Mouse (Mus musculus): ENCODE measurements around the gene Zfp72. TPM values are rescaled to one million over a fixed set of nuclear protein-coding genes. Genes with fewer than 3 reads are reported as not detected.
A peak's percentile ranks its signal among the peaks of the same experiment; 100 is the strongest.

Zfp72 gene
- polyA plus RNA-seq, 1 experiment, result 0.48 TPM

DNA sequence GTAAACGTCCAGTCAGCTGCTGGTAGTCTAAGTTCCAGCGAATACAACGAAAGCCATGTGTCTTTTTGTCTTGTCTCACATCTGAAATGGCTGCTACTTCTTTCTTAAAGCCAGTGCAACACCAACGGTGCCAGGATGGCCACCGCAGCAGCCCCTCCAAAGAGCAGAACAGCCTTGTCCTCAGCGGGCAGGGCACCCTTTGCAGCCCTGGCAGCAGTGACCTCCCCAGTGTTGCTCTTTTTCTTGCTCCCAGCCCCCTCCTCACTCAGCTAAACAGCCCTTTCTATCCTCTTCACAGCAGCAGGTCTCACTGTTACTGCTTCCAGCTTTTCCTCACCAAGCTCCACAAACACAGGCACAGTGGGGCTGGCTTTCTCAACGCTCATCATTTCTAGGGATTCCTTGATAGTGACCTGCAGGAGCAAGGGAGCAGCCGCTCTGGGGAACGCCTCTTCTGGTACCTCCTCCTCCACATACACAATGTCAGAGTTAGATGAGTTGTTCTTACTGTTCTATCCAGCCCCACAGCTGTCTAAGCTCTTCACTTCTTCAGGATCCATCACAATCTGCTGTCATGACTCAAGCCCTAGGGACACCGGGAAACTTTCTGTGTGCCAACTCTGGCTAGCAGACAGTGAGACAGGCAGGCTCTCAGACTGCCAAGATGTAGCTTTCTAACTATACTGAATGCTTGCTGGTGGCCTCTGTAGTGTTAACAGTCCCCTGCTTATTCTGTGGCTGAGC is 8.9 kb downstream of the Zfp72 start:
- Histone ChIP-seq H3ac (ENCODE audit: control insufficient read depth, insufficient read length, low read depth) (peak overlapping the region; percentile 35), H3K4me3 (ENCODE audit: insufficient read depth, poor library complexity, severe bottlenecking) (no peak overlapping the region), H3K36me3 (ENCODE audit: control insufficient read depth, insufficient read depth) (no peaks in the 10 kb centered on the region), H3K79me3 (ENCODE audit: low read depth) (no peaks in the 10 kb centered on the region), H3K79me2 (ENCODE audit: control insufficient read depth, insufficient read depth) (no peaks in the 10 kb centered on the region), H3K27me3 (ENCODE audit: control insufficient read depth, insufficient read depth, insufficient read length) (no peaks in the 10 kb centered on the region)
- TF ChIP-seq MYOD1 (IDR thresholded peaks at IDR 0.05; ENCODE audit: control insufficient read depth, insufficient read length, low read depth), result peak; percentile 94
- TF ChIP-seq USF1 (IDR thresholded peaks at IDR 0.05; ENCODE audit: low read depth), result no peak

DNA sequence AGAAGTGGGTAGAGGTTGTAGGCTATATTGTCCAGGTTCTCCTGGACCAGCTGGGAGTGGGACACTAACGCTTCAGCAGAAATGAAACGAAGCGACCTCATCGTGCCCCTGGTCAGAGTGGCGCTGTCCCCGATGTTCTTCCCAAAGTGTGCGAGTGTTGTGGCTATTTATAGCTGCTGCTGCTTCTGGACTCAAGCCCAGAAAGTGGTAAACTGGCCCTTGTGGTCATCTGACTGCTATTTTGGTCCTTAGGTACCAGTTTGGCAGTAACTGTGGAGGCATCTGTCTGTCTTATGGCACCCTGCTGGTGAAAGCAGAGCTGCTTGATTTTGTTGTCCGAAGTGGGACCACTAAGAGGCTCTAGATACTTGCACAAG is 26.8 kb downstream of the Zfp72 start, which contains the start of gene Lrrc14b:
TSS of gene Lrrc14b (minus strand) at position 147 of the 377 bp plus-strand sequence.
- no peaks in the 10 kb centered on the region for H3K79me2 ChIP-seq (ENCODE audit: control insufficient read depth, insufficient read depth)
- no peak within 1 kb of the TSS for H3K4me3 ChIP-seq (ENCODE audit: insufficient read depth, poor library complexity, severe bottlenecking)
- H3K36me3 ChIP-seq (ENCODE audit: control insufficient read depth, insufficient read depth), result peaks cover 19% of the 10 kb centered on the region
- no peaks in the 10 kb centered on the region for H3K27me3 ChIP-seq (ENCODE audit: control insufficient read depth, insufficient read depth, insufficient read length)
- H3K79me3 ChIP-seq (ENCODE audit: low read depth), result no peaks in the 10 kb centered on the region
- TF ChIP-seq USF1 (IDR thresholded peaks at IDR 0.05; ENCODE audit: low read depth) (peak; percentile 24), MYOG (IDR thresholded peaks at IDR 0.05; ENCODE audit: control insufficient read depth, extremely low read depth, insufficient read length) (no peak)
- H3ac ChIP-seq (ENCODE audit: control insufficient read depth, insufficient read length, low read depth), result peak within 1 kb of the TSS; percentile 3

GRCm38 (mm10) chr13:74363176-74363858 is 27.3 kb downstream of the Zfp72 start:
- peak overlapping the region; percentile 3 for H3ac ChIP-seq (ENCODE audit: control insufficient read depth, insufficient read length, low read depth)
- H3K4me3 ChIP-seq (ENCODE audit: insufficient read depth, poor library complexity, severe bottlenecking), result no peak overlapping the region
- TF ChIP-seq USF1 (IDR thresholded peaks at IDR 0.05; ENCODE audit: low read depth) (no peak), MAX (IDR thresholded peaks at IDR 0.05) (peak; percentile 4)
- no peaks in the 10 kb centered on the region for H3K27me3 ChIP-seq (ENCODE audit: control insufficient read depth, insufficient read depth, insufficient read length)
- H3K36me3 ChIP-seq (ENCODE audit: control insufficient read depth, insufficient read depth), result peaks cover 23% of the 10 kb centered on the region
- H3K79me3 ChIP-seq (ENCODE audit: low read depth), result peaks cover under 1% of the 10 kb centered on the region
- no peaks in the 10 kb centered on the region for H3K79me2 ChIP-seq (ENCODE audit: control insufficient read depth, insufficient read depth)

- H3K27me3 ChIP-seq (ENCODE audit: control insufficient read depth, insufficient read depth, insufficient read length), result no peaks in the 10 kb centered on the region
- H3K79me3 ChIP-seq (ENCODE audit: low read depth), result peaks cover 3% of the 10 kb centered on the region
- H3K36me3 ChIP-seq (ENCODE audit: control insufficient read depth, insufficient read depth), result peaks cover 34% of the 10 kb centered on the region
- no peak overlapping the region for H3ac ChIP-seq (ENCODE audit: control insufficient read depth, insufficient read length, low read depth)
- H3K79me2 ChIP-seq (ENCODE audit: control insufficient read depth, insufficient read depth), result no peaks in the 10 kb centered on the region
- TF ChIP-seq CTCF (IDR thresholded peaks at IDR 0.05; ENCODE audit: control insufficient read depth, insufficient read depth, insufficient read length) (no peak), MYOD1 (IDR thresholded peaks at IDR 0.05; ENCODE audit: control insufficient read depth, insufficient read length, low read depth) (no peak), MAX (IDR thresholded peaks at IDR 0.05) (no peak), MYOG (IDR thresholded peaks at IDR 0.05; ENCODE audit: control insufficient read depth, extremely low read depth, insufficient read length) (no peak), CEBPB (IDR thresholded peaks at IDR 0.05; ENCODE audit: low read depth) (no peak)
- H3K4me3 ChIP-seq (ENCODE audit: insufficient read depth, poor library complexity, severe bottlenecking), result no peak overlapping the region
These were observed 28.4 kb downstream of the Zfp72 start for GRCm38 (mm10) chr13:74362218-74362617.

GRCm38 (mm10) chr13:74356491-74356890 is 34.1 kb downstream of the Zfp72 start:
- H3K36me3 ChIP-seq (ENCODE audit: control insufficient read depth, insufficient read depth), result peaks cover 70% of the 10 kb centered on the region
- TF ChIP-seq MAX (IDR thresholded peaks at IDR 0.05), result no peak
- TF ChIP-seq MYOD1 (IDR thresholded peaks at IDR 0.05; ENCODE audit: control insufficient read depth, insufficient read length, low read depth), result no peak
- no peak for TF ChIP-seq FOSL1 (IDR thresholded peaks at IDR 0.05; ENCODE audit: insufficient read depth, low read length, poor library complexity, severe bottlenecking)
- TF ChIP-seq CEBPB (IDR thresholded peaks at IDR 0.05; ENCODE audit: low read depth), result no peak
- no peak for TF ChIP-seq CTCF (IDR thresholded peaks at IDR 0.05; ENCODE audit: control insufficient read depth, insufficient read depth, insufficient read length)
- no peak for TF ChIP-seq MYOG (IDR thresholded peaks at IDR 0.05; ENCODE audit: control insufficient read depth, extremely low read depth, insufficient read length)
- TF ChIP-seq USF1 (IDR thresholded peaks at IDR 0.05; ENCODE audit: low read depth), result no peak

GRCm38 (mm10) chr13:74350435-74350906 is 40.2 kb downstream of the Zfp72 start:
- TF ChIP-seq CEBPB (IDR thresholded peaks at IDR 0.05; ENCODE audit: low read depth) (no peak), CTCF (IDR thresholded peaks at IDR 0.05; ENCODE audit: control insufficient read depth, insufficient read depth, insufficient read length) (no peak), MYOD1 (IDR thresholded peaks at IDR 0.05; ENCODE audit: control insufficient read depth, insufficient read length, low read depth) (no peak), MYOG (IDR thresholded peaks at IDR 0.05; ENCODE audit: control insufficient read depth, extremely low read depth, insufficient read length) (no peak), FOSL1 (IDR thresholded peaks at IDR 0.05; ENCODE audit: insufficient read depth, low read length, poor library complexity, severe bottlenecking) (no peak), USF1 (IDR thresholded peaks at IDR 0.05; ENCODE audit: low read depth) (no peak), MAX (IDR thresholded peaks at IDR 0.05) (no peak)
- Histone ChIP-seq H3K36me3 (ENCODE audit: control insufficient read depth, insufficient read depth) (peaks cover 23% of the 10 kb centered on the region), H3K79me3 (ENCODE audit: low read depth) (peaks cover 83% of the 10 kb centered on the region), H3ac (ENCODE audit: control insufficient read depth, insufficient read length, low read depth) (peak overlapping the region; percentile 63), H3K4me3 (ENCODE audit: insufficient read depth, poor library complexity, severe bottlenecking) (peak overlapping the region; percentile 53), H3K27me3 (ENCODE audit: control insufficient read depth, insufficient read depth, insufficient read length) (no peaks in the 10 kb centered on the region), H3K79me2 (ENCODE audit: control insufficient read depth, insufficient read depth) (peaks cover 98% of the 10 kb centered on the region)

More at GRCm38 (mm10) chr13:74356491-74356890, 34.1 kb downstream of the Zfp72 start:
- no peak overlapping the region for H3K4me3 ChIP-seq (ENCODE audit: insufficient read depth, poor library complexity, severe bottlenecking)
- H3K27me3 ChIP-seq (ENCODE audit: control insufficient read depth, insufficient read depth, insufficient read length), result no peaks in the 10 kb centered on the region
- peaks cover 44% of the 10 kb centered on the region for H3K79me2 ChIP-seq (ENCODE audit: control insufficient read depth, insufficient read depth)
- no peak overlapping the region for H3ac ChIP-seq (ENCODE audit: control insufficient read depth, insufficient read length, low read depth)
- H3K79me3 ChIP-seq (ENCODE audit: low read depth), result peaks cover 46% of the 10 kb centered on the region

All from C2C12 (cell line).